Mouse (Mus musculus) B cell, adult 67 days (primary cell): ENCODE results near the gene Cacna1g. TPM values are rescaled to one million over a fixed set of nuclear protein-coding genes. Genes with fewer than 3 reads are reported as not detected.

ENCODE experiments used
- total RNA-seq, 2 experiments: library from RNA; stranded (reverse); gene quantifications; 4 replicates each; pipeline ENCODE4 v1.2.4; 2023

Gene Cacna1g
- not detected for total RNA-seq

DNA sequence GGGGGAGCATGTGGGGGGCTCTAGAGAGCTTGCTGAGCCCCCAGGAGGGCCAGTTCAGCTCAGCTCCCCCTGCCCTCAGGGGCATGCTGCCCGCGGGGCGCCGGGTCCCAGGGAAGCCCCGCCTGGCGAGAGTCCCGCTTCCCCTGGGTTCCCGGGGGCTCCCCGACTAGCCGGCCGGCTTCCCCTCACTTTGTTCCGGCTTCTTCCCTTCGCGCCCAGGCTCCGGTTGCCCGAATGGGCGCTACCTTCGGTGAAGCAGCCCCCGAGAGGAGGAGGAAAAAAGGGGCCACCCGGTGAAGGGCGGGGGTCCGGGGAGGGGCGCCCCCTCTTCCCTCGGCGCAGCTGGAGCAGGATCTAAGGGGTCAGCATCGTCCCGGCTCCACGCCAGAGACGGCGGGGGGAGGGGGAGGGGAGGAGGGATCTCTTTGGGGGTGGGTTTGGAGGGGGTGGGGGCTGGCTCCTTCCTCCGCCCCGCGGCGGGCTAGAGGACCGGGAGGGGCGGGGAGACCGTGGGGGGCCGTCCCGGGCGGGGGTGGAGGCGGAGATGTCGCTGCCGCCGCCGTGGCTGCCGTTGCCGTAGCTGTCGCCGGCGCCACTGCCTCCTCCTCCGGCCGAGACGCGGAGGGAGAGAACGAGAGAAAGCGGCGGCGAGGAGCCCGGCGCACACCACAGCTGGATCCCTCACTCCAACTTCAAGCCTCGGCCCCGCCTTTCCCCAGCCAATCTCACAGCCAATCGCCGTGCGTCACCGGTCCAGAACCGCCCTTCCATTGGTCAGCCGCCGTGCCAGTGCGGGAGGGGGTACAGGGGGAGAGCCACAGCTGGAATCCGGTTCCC is at the start of gene Cacna1g:
Cacna1g (minus strand) TSS at position 492 of the 837 bp plus-strand sequence.

GRCm38 (mm10) chr11:94521219-94521843 is 47.3 kb upstream of the Cacna1g start, which contains the start of gene Mycbpap:
Mycbpap (minus strand) TSS chr11:94521742.

DNA sequence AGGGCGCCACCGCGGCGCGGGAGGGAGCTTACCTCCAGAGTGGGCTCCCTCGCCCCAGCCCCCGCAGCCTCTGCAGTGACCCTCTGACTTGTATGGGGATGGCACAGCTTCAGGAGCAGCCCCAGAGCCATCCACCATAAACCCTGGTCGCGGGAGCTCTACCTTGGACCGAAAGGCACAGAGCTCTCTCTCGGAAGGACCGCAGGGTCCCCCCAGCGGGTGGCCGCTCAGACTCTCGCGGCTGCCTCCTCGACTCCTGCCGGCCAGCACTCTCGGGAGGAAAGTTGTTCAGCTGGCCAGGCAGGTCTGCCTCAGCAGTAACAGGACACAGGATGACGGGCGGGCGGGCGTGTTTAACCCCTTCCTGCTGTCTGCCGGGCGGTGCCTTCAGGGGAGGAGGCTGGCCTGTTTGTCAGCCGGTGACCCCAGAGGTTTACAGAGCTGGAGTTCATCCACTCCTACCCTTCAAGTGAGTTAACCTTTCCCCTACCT is 25.7 kb upstream of the Cacna1g start, which contains the start of gene Epn3:
Epn3 (minus strand) TSS at position 314 of the 492 bp plus-strand sequence.

GRCm38 (mm10) chr11:94486001-94486400 is 12.0 kb upstream of the Cacna1g start, which contains the start of gene Spata20:
Spata20 (minus strand) TSS chr11:94486179.

GRCm38 (mm10) chr11:94392672-94393109 is 81.3 kb downstream of the Cacna1g start, which contains the start of gene Abcc3:
Abcc3 (minus strand) TSS chr11:94392997.

Other genes with a start within 250 kb of the Cacna1g start
- gene Wfikkn2, start 228.2 kb downstream of the Cacna1g start, total RNA-seq: not detected
- gene Gm21885, start 192.3 kb downstream of the Cacna1g start, total RNA-seq: not detected
- gene Luc7l3, start 152.2 kb downstream of the Cacna1g start, total RNA-seq: 100 to 1,000 TPM; 101 to 104 TPM
- 10 to 100 TPM; 59.0 to 64.9 TPM for gene Ankrd40, start 146.2 kb downstream of the Cacna1g start, total RNA-seq
- under 1 TPM; 0.62 to 0.96 TPM for gene Abcc3, start 81.2 kb downstream of the Cacna1g start, total RNA-seq
- not detected for gene Spata20, start 12.0 kb upstream of the Cacna1g start, total RNA-seq
- not detected for gene Epn3, start 25.8 kb upstream of the Cacna1g start, total RNA-seq
- gene Mycbpap, start 47.5 kb upstream of the Cacna1g start, total RNA-seq: 1 to 10 TPM in 1 of 2 experiments, not detected in 1; 1.0 TPM
- gene Rsad1, start 75.1 kb upstream of the Cacna1g start, total RNA-seq: 1 to 10 TPM; 7.9 to 9.0 TPM
- gene Chad, start 90.8 kb upstream of the Cacna1g start, total RNA-seq: not detected
- 10 to 100 TPM; 79.2 to 95.4 TPM for gene Acsf2, start 127.7 kb upstream of the Cacna1g start, total RNA-seq
- 10 to 100 TPM; 62.1 to 68.1 TPM for gene Lrrc59, start 155.6 kb upstream of the Cacna1g start, total RNA-seq
- gene Mrpl27, start 179.6 kb upstream of the Cacna1g start, total RNA-seq: 10 to 100 TPM; 16.9 to 25.4 TPM
- gene Eme1, start 179.8 kb upstream of the Cacna1g start, total RNA-seq: 1 to 10 TPM; 1.4 to 2.3 TPM
- 10 to 100 TPM; 20.6 to 28.2 TPM for gene Xylt2, start 203.3 kb upstream of the Cacna1g start, total RNA-seq
- gene Gm11541, start 230.3 kb upstream of the Cacna1g start, total RNA-seq: not detected